Mouse (Mus musculus) urinary bladder, adult 18-20 months (tissue): ENCODE data around the gene Emc7.
A peak's percentile ranks its signal among the peaks of the same experiment; 100 is the strongest.

Experiments
- DNase-seq, 2 experiments: peaks; one replicate each; pipeline ENCODE4 v3.0.0; 2022; ENCODE audit warnings: low spot score in 2 of 2, mixed read lengths in 2 of 2

Gene Emc7

DNA sequence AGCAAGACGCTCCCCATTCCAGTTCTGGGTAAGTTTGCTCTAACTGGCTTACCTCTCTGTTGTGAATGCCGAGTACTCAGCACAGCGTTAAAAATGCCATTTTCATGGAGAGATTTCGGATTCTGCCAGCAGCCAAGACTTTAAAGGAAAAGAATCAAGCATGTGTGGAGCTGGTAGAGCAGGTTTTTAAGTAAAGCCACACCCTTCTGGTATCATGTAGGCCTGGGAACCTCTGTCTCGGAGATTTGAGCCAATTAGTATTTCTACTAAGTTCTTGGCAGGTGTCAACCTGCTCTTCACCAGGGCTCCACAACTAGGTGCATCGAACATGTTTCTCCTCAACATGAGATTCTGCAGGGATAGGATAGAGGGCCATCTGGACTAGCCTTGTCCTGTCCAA lies 21.8 kb downstream of the Emc7 start:
- no peak for DNase-seq

DNA sequence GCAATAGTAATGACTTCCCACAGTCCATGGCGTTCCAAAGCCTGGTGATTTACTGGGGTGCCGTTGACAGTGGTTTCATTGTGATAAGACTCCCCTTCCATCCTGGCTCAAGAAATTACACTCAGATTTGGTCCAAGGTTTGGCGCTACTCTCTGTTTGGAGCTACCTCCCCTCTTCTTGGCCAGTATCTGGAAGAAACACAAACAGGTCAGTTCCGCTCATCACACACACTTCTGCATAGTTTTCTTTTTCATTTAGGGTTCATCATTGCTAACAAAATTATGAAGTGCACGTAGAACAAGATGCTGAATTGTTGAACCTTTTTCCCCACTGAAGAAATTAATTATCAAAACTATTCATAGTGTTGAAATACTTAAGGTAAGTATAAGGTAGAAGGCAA lies 25.9 kb downstream of the Emc7 start, which contains the start of gene Chrm5:
Gene Chrm5 (minus strand): TSS at position 101 of the 400 bp plus-strand sequence.
- DNase-seq: no peak

DNA sequence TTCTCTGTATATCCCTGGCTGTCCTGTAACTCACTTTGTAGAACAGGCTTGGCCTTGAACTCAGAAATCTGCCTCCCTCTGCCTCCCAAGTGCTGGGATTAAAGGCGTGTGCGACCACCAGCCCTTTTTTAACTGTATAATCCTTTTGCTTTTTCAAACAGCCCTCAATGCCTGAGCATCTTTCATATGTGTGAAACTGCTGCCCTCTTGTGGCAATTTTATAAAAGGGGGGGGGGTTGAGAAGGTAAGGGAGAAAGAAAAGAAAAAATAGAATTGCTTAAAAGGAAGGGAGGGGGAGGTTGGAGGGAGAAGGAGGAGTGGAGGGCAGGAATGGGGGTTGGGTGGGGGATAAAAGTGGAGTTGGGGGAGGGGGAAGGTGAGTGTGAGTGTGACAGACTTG lies 26.8 kb downstream of the Emc7 start:
- no peak for DNase-seq

DNA sequence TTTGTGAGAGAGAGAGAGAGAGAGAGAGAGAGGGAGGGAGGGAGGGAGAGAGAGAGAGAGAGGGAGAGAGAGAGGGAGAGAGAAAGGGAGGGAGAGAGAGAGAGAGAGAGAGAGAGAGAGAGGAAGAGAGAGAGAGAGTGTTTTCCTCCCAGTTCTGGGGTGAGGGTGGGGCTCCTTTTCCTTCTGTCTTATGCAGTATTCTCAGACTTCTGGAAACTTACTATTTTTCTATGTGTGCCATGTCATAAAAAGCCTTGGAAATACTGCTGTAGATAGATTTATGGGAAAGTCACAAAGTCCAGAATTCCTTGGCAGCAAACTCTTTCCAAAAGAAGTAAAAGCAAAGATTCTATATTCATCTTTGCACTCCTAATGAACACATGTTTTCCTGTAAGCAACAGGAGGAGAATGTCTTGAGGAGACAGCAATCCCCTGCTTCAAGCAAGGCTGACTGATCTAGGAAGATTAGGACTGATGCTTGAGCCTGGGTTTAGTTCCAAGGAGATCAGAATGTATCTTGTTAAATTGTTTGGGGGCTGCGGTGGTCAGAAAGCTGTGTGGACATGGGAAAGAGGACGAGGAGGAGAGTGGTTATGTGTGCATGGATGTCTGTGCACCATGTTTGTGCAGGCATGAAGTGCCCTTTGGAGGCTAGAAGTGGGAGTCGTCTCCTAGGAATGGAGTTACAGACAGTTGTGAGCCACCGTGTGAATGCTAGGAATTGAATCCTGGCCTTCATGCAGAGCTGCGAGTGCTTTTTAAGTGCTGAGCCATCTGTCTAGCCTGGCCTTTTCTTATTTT lies 27.9 kb downstream of the Emc7 start:
- no peak for DNase-seq

DNA sequence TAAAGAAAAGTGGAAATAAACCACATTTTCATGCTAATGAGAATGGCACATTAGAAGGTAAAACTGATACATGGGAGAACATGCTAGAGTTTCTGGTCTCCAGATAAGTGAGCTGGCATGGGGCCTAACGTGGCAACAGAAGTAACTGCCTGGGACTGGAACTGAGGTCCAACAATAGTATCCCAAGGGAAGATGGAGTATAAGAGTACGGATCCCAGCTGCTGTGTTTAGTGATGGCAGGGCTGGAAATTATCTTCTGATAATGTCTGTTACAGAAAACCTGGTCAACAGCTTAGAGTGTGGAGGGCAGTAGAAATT lies 28.5 kb downstream of the Emc7 start:
- no peak for DNase-seq

DNA sequence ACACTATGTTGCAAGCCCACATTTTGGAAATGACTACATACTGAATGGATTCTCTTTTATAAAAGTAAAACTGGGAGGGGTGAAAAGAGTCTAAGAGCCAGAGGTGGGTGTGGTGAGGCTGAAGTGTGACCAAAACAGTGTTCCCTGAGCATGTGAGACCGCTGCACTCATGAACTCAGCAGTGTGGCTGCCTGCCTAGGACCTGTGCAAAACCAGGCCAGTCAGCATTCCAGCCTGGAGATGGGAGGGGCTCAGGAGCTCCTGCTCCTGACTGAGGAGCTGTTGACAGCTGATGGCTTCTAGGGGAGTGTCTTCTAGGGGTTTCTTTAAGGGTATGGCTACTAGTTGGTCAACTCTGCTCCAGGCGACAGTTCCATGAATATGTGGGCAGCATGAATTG lies 30.1 kb downstream of the Emc7 start:
- DNase-seq: no peak

DNA sequence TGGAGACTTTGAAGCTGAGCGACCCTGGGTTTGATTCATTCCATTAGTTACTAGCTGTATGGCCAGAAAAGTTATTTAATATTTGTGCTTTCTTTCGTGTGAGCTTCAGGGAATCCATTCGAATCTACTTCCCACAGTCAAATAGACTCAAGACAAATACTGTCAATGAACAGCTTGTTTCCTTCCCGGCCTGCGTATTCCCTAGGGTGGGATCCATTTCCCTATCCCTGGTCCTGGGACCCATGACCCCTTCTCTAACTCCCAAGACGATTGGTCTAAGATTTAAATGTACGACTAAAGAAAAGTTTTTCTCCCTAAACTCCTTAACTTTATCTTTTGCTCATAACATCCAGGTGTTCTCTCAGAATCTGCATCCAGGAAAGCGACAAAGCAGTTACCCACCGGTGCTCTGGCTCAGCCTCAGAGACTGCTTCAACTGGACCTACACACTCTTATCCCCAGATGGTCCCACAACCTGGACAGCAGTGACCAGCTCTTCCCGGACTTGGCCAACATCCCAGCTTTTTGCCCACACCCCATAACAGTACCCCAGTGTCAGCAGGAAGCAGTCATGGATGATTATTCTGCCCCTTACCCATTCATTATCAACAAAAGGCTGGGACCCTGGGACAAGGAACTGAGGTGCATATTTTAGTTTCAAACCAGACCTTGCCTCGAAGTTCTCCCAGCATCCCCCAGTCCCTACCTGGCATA lies 35.8 kb downstream of the Emc7 start:
- no peak for DNase-seq

DNA sequence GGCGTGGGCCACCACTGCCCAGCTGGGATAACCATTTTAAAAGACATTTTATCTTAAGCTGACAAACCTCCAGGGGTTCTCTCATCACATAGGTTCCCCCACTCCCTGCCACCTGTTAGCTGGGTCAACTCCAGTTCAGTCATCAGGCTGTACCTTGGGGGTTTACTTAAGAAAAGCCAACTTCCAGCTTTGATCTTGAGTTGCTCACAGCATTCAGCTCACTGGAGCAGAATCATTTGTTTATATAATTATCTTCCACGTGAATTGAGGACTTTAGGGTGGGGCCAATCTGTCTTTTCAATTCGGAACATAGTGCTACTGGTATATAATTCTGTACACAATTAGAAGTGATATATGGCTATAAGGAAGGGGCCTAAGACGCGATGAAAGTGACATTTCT lies 36.8 kb downstream of the Emc7 start:
- no peak for DNase-seq

DNA sequence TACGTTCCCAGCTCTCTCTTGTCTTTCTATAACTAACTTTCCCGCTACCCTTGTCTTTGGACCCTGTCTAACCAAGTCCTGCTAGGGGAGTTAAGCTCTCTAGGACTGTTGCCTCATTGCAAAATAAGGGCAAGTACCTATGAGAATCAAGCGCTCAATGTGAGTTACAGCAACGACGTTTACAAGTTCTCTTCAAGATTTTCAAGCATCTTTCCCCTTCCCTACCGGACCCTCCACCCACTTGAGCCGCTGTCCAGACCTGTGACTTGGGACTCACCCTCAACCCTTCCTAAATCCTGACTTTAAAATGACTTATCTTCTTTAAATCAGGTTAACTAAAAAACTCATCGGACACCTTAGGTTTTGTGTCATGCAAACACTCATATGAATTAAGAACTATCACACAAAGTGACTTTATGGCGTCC lies 37.6 kb downstream of the Emc7 start:
- DNase-seq: no peak

DNA sequence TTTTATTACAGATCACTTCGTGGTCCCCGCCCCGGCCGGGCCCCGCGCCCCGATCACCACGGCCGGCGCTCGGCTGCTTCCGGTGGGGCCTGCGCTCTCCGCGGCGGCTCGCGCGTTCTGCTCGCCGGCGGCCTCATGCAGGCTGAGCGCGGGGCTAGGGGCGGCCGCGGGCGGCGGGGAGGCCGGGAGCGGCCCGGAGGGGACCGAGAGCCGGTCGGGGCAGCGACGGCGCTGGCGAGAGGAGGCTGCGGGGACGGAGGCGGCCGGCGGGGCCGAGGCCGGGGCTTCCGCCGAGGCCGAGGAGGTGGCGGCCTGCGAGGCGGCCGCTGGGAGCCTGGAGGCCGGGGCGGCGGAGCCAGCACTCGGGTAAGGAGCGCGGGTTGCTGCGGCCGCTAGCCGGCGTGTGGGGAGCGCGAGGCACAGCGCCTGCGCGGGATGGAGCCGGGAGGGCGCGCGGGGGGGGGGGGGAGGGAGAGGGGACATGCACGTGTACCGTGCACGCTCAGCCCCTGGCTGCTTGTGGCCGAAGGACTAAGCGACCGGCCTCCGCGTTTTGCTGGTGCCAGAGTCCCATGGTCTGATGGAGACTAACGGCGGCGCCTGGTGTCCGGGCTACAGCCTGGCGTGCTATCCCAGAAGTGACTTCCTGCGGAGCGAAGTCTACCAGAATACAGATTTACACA lies 38.2 kb downstream of the Emc7 start, which contains the start of gene Aven:
Gene Aven (plus strand): TSS at position 109 of the 683 bp plus-strand sequence.
- DNase-seq: peak; percentile 77 to 83

DNA sequence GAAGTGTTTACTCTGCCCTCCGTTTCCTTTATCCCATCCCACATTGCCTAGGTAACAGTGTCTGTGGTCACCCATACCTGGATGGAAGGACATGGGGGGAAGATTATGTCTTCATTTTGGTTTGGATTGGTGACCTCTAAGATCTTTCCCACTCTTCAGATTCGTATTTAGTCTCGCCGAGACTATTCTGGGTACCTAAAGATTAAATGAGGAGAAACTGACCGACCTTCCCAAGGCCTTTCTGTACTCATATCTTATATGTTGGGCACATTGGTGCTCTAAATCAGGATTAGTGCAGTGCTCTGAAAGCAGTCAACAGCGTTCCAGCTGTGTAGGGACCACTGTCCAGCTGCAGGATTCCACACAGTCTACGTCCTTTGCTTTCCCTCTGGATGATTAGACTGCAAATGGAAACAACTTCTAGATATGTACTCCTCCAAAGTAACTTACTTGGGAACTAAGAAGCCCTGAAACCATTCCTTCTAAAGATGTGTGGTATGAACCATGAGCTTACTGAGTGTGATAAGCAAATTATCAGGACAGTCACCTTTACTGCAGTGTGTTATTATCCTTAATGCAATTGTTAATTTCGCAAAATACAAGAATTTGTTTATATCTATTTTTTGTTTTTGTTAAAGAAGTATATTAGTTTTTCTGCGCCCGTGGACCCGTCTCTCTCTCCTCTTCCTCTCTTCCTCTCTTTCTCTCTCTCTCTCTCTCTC lies 38.9 kb downstream of the Emc7 start:
- no peak for DNase-seq

DNA sequence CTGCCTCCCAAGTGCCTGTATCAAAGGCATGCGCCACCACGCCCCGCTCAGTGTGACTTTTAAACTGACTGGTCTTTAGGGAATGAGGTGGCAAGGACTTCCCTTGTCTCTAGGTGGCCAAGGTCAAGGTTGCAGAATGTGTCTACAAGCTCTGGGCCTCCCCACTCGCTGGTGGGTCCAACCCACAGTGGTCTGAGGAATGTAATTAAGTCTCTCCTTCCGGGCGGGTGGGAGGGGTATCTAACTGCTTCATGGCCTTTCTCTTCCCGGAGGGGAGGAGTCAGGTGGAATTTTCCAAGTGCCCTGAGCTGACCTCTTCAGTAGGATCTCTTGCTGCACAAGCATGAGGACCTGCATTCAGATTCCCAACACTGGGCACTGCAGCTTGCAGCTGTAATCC lies 43.1 kb downstream of the Emc7 start:
- DNase-seq: no peak

DNA sequence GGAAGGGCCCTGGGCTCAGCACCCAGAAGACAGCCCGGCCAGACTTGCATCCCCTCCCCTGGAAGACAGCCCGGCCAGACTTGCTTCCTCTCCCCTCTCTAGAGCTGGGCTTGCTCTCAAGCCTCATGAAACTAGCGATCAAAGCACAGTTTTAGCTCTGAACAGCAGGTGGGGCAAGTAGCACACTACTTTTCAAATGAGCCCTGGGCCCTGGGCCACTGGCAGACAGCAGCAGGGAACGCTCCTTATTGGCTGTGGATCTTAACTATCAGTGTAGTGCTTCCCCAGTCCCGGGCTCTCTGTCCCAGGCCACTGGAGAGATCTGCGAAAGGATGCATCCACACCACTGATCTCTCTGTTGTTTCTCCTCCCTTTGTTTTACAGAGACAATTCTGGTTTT lies 46.4 kb downstream of the Emc7 start:
- DNase-seq: peak; percentile 45 to 54

DNA sequence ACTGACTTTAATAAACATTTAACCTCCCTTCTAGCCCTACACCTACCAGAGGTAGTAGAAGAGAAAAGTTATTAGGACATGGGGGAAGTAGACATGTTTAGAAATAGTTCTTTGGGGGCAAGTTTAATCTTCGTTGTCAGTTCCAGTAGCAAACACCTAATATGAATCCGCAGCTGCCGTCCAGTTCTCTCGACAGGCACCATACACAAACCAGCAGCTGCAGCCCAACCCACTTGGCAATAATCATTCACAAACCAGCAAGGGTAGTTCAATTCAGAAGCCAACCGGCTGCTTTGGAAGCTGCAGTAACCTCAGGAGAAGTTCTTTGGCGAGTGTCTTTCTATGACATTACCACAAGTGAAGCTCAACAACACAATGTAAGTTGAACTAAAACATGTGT lies 49.2 kb downstream of the Emc7 start:
- no peak for DNase-seq

DNA sequence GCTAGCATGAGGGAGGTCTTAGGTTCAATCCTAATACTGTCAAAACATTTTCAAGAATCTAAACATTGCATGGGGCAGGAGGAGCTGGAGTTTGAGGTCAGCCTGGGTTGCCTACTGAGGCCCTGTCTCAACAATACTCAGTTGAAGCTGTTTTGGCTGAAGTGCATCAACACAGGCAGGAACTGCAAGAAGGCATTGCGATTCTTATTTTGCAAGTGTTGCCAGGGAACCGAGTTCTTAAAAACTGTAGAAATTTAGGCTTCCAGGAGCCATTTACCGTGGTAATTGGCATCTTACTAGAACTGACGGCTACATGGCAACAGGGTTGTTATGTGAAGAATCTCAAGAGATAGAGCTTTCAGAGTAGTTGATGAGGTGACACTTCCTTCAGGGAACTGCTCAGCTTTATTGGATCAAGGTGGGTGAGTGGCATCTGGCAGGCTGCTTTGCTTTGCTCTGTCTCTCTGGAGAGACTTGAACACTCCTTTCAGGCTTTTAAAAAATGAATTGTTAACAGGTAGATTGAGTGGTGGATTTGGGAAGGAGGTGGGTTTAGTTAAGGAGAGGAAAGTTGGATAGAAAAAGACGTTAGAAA lies 52.1 kb downstream of the Emc7 start:
- DNase-seq: no peak

DNA sequence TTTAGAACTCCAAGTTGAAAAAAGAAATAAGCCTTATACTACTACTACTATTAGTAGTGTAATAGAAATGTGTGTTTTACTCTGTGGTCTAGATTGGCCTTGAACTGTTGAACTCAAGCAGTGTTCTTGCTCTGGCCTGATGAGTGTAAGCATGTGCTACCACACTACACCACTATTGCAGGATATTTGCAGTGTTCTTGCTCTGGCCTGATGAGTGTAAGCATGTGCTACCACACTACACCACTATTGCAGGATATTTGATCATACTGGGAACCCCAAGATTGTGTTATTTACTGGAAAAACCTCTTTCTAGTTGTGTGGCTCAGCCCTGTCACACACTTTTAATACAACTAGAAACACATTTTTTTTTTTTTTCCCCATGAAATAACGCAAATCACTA lies 52.6 kb downstream of the Emc7 start:
- no peak for DNase-seq

DNA sequence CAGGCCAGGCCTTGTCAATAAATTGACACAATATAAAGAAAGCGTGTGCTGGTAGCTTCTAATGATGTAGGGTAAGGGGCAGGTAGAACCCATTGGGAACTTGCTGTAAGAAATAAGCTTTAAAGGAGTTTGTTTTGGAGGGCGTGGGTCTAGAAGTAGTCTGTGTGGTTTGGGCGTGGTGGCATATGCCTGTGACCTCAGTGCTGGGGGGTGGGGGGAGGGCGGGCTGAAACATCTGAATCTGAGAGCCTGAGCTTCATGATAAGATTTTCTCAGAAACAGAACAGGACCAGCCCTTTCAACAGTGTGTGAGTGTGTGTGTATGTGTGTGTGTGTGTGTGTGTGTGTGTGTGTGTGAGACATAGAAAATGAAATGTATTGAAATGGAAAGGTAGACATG lies 55.3 kb downstream of the Emc7 start:
- DNase-seq: no peak

DNA sequence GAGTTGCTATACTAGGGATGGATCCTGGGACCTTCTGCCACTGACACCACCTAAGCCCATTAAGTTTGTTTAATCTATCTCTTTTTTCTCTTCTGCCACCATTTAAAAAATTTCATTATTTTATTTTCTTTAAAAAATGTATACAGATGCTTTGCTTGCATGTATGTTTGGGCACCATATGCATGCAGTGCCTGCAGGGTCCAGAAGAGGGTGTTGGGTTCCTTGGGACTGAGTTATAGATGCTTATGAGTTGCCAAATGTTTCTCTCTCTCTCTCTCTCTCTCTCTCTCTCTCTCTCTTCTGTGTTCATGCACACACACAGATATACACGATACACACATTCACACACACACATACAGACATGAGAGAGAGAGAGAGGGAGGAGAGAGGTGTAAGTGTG lies 58.2 kb downstream of the Emc7 start:
- DNase-seq: no peak

DNA sequence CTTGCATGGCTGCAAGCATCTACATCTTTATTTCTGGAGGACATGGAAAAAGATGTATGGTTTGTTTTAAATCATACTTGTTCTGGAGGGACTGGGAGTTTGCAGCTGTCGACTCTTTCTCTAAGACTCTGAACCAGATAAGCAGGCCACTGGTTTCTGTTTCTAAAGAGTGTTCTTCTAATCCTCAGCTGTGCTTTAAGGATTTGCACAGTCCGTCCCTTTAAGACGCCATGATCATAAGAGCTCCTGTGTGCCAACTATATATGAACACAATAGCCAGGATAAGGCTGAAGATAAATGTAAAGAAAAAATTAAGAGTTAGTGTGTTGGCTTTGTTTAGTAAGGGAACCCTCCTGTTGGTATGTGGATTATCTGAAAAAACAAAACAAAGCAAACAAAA lies 61.9 kb downstream of the Emc7 start:
- DNase-seq: no peak

DNA sequence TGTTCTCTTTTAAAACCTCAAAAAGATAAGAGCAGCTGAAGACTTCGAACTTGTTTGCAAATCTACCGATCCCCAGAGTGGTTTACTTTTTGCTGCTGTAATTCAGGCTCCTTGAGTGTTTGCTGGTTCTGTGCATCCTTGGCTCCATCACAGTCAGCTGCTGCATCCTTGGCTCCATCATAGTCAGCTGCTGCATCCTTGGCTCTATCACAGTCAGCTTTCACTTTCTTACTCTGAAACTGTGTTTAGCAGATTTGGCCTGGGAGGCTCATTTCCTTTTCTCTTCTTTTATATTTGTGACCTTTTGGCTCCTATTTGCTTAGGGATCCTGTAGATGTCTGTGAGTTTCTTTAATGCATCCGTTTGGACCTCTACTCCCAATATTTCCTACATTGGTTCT lies 62.4 kb downstream of the Emc7 start:
- no peak for DNase-seq

DNA sequence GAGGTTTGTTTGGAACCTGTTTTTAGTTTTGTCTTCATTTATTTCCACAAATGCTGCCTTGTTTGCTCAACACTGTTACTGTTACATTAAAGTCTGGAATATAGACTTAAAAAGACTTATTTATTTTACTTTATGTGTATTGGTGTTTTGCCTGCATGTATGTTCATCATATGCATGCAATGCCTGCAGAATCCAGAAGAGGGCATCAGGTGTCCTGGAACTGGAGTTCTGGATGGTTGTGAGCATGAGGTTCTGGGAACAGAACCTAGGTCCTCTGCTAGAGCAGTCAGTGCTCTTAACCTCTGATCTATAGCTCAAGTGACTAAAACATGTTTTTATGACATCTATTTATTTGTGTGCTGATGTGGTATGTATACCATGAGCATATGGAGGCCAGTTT lies 63.7 kb downstream of the Emc7 start:
- DNase-seq: no peak
